Mouse (Mus musculus) limb, embryonic 15.5 days (tissue): ENCODE data around the gene Fbxo8. TPM values are rescaled to one million over a fixed set of nuclear protein-coding genes. Genes with fewer than 3 reads are reported as not detected.

Source experiments
- ATAC-seq: fragments of 200-750 bp; cut with Nextera tagmentation; 2 replicates; pipeline ENCODE4 v1.8.0; 2017; ENCODE audit warnings: low read depth, moderate TSS enrichment; ENCODE audit not compliant: insufficient number of reproducible peaks, low FRiP score, low TSS enrichment
- H3K27ac ChIP-seq: fragments of 300-500 bp; sonication (generic); 2 replicates; pipeline ENCODE4 v1.5.1; 2015; ENCODE audit warnings: moderate library complexity, mild to moderate bottlenecking, inconsistent platforms
- H3K27me3 ChIP-seq: fragments of 300-500 bp; sonication (generic); 2 replicates; pipeline ENCODE4 v1.6.1; 2015; ENCODE audit warnings: inconsistent platforms
- H3K36me3 ChIP-seq: fragments of 300-500 bp; sonication (generic); 2 replicates; pipeline ENCODE4 v1.6.1; 2015; ENCODE audit warnings: inconsistent platforms
- H3K4me1 ChIP-seq: fragments of 300-500 bp; sonication (generic); 2 replicates; pipeline ENCODE4 v1.6.1; 2015; ENCODE audit warnings: inconsistent platforms
- H3K4me2 ChIP-seq: fragments of 300-500 bp; sonication (generic); 2 replicates; pipeline ENCODE4 v1.6.1; 2015; ENCODE audit warnings: mild to moderate bottlenecking, inconsistent platforms
- H3K4me3 ChIP-seq: fragments of 300-500 bp; sonication (generic); 2 replicates; pipeline ENCODE4 v1.5.1; 2015; ENCODE audit warnings: mild to moderate bottlenecking, inconsistent platforms
- H3K9ac ChIP-seq: fragments of 300-500 bp; sonication (generic); 2 replicates; pipeline ENCODE4 v1.6.1; 2015; ENCODE audit warnings: inconsistent platforms
- H3K9me3 ChIP-seq: fragments of 300-500 bp; sonication (generic); 2 replicates; pipeline ENCODE4 v1.6.1; 2016; ENCODE audit warnings: inconsistent platforms
- WGBS: fragments of 180-500 bp; shearing (Covaris S2); methylation state at CpG from one replicate; pipeline ENCODE4 v1.1.7; 2015; 5-methylcytosine and 5-hydroxymethylcytosine counted together
- polyA plus RNA-seq: library from polyadenylated mRNA; unstranded; fragments of >200 nt; fragmentation: Nextera tagmentation; extraction: Ambion mirVana; gene quantifications from 2 replicates; pipeline ENCODE4 v1.2.1, GENCODE M21; 2015

The Fbxo8 gene
- polyA plus RNA-seq, result 42.7 and 43.9 TPM in 2 replicates

DNA sequence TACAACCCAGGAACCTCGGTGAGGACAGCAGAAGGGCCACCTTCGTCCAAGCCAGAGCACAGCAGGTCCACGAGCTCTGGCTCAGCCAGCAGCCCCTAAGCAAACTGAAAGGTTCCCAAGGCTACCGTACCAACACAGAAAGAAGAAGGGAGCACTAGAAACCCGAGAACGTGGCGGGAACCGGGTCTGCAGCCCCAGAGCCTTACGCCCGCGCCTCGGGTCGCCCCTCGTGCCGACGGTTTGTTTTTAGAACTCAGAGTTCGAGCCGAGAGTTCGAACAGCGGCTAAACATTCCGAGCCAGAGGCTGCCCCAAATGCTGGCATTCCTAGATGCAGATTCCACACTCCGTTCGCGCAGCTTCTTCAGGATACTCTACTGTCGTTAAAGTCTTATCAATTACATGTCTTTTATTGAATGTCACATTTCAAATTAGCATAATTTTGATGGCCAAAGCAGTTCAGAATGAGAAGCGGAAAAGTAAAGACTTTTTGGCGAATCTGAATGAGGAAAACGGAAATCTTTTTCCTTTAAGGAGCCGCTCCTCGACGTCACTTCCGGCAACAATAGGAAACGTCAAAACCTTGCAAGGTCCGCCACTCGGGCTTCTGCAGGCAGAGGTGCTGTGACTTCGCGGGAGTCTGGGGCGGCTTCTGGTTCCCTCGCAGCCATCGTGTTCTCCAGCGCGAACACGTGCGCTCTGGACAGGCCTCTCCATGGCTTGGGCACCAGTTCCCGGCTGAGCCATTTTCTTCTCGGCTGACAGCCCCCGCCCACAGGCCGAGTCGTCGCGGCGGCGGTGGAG lies at the start of gene Fbxo8, which contains the start of gene Cep44:
Gene Fbxo8 (plus strand): TSS at position 533 of the 803 bp plus-strand sequence.
Gene Cep44 (minus strand): TSS at position 490 of the 803 bp plus-strand sequence.
- H3K9ac ChIP-seq, result peak within 1 kb of the TSS; percentile 62
- no peaks in the 10 kb centered on the region for H3K27me3 ChIP-seq
- H3K27ac ChIP-seq, result peak within 1 kb of the TSS; percentile 93
- peaks cover 11% of the 10 kb centered on the region for H3K4me1 ChIP-seq
- H3K9me3 ChIP-seq, result no peaks in the 10 kb centered on the region
- peak; percentile 84 for ATAC-seq
- H3K4me2 ChIP-seq, result peak within 1 kb of the TSS; percentile 53
- WGBS, result under 1% methylated on average over 53 of the region's 53 CpGs
- no peaks in the 10 kb centered on the region; the same call in 1 of the 2 replicates for H3K36me3 ChIP-seq
- peak within 1 kb of the TSS; percentile 74 for H3K4me3 ChIP-seq

DNA sequence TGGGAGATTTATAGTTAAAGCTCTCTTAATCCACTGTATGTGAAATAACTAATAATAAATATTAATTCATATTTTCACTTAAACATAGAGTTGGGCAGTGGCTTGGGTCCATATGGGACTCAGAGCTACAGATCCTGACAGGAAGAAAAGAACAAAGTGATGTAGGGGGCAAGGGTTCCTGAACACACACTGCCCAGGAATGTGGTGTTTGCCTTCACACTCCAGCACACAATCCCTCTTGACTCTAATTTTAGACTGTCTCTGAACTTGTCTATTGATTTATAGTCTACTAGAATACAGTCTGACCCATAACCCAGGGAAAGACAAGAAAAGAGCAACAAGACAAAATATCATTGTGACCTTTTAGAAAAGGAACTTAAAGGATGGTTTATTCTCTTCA lies 49.0 kb upstream of the Fbxo8 start:
- ATAC-seq, result no peak
- H3K9me3 ChIP-seq, result no peaks in the 10 kb centered on the region
- no peak overlapping the region for H3K4me3 ChIP-seq

DNA sequence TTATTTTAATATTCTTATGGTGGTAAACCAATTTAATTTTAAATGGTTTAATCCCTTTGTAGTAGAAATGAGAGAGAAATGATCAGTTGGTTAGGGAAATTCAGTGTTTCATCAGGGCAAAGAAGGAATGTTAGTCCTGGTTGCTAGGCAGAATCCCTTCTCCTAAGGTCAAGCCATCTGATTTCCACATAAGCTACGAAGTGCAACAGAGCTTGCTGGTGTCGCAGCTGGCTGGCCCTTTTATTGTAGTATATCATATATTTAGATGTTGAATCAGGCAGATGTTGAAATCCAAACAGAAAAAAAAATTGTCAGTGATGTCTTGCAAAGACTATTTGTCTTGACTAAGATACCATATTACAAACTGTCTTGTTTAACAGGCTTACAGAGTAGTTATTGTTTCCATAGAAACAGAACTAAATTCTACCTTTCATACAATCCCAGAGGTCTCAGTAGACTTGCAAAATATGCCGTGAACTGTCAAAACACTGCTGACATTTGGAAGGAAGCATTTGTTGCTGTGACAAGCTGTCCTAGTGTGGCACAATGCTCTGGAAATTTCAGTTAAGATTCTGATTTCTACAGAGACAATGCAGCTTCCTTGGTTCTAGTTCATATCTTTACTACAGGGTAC lies 42.5 kb upstream of the Fbxo8 start:
- H3K36me3 ChIP-seq, result no peaks in the 10 kb centered on the region
- no peak for ATAC-seq
- no peak overlapping the region for H3K27ac ChIP-seq
- no peak overlapping the region for H3K4me2 ChIP-seq
- no peaks in the 10 kb centered on the region for H3K27me3 ChIP-seq
- no peak overlapping the region for H3K4me3 ChIP-seq
- no peak overlapping the region for H3K9ac ChIP-seq
- H3K4me1 ChIP-seq, result no peaks in the 10 kb centered on the region
- WGBS, result 68% methylated on average over 3 of the region's 3 CpGs
- no peaks in the 10 kb centered on the region for H3K9me3 ChIP-seq

More for the DNA sequence above, 49.0 kb upstream of the Fbxo8 start:
- Histone ChIP-seq H3K36me3 (no peaks in the 10 kb centered on the region), H3K4me2 (no peak overlapping the region), H3K27me3 (no peaks in the 10 kb centered on the region), H3K27ac (no peak overlapping the region), H3K4me1 (no peaks in the 10 kb centered on the region), H3K9ac (no peak overlapping the region)

DNA sequence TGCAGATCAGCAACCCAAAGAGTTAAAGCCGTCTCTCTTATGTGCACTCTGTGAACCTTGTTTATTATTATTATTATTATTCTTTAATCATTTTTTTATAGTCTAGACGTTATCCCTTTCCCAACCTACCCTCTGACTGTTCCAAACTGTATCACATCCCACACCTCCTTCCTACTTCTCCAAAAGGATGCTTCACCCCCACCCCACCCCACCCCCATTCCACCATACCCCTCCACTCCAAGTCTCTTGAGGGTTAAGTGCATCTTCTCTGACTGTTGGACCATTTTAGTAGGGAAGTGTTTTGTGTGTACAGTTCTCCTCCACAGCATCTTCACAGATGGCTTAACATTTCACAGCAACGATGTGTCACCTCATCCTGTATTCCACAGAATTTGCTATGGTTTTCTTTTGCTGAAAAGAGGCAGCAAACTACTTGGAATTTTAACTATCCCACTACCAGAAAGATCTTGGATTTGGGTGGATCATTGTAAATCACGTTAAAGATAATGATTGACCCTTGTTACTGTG lies 41.9 kb upstream of the Fbxo8 start:
- WGBS, result 76% methylated on average over 4 of the region's 4 CpGs

DNA sequence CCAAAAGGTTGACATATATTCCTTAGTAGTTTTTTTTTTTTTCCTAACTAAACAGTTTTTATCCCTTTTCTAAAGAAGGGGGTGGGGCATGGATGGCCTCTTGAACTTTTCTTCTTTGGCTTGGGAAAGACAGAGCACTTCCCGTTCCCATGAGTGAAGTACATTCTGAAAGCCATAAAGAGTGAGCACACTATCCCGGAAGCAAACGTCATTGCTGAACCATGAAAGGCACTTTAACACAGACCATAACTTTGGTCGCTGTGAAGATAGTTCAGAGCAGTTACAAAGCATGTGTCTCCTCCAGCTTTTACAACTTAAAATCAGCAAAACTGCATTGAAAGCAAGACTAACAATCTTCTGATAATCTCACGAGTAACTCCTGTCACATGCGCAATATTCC lies 32.0 kb upstream of the Fbxo8 start:
- no peak for ATAC-seq
- H3K4me2 ChIP-seq, result no peak overlapping the region
- no peak overlapping the region for H3K27ac ChIP-seq
- H3K27me3 ChIP-seq, result no peaks in the 10 kb centered on the region
- WGBS, result 62% methylated on average over 6 of the region's 6 CpGs
- H3K9me3 ChIP-seq, result no peaks in the 10 kb centered on the region
- H3K4me1 ChIP-seq, result no peaks in the 10 kb centered on the region
- no peak overlapping the region for H3K9ac ChIP-seq
- H3K36me3 ChIP-seq, result no peaks in the 10 kb centered on the region
- H3K4me3 ChIP-seq, result no peak overlapping the region

More for the DNA sequence above, 41.9 kb upstream of the Fbxo8 start:
- no peak for ATAC-seq
- H3K4me1 ChIP-seq, result no peaks in the 10 kb centered on the region
- H3K27ac ChIP-seq, result no peak overlapping the region
- H3K9me3 ChIP-seq, result no peaks in the 10 kb centered on the region
- no peaks in the 10 kb centered on the region for H3K27me3 ChIP-seq
- no peak overlapping the region for H3K4me3 ChIP-seq
- H3K36me3 ChIP-seq, result no peaks in the 10 kb centered on the region
- H3K4me2 ChIP-seq, result no peak overlapping the region
- H3K9ac ChIP-seq, result no peak overlapping the region

DNA sequence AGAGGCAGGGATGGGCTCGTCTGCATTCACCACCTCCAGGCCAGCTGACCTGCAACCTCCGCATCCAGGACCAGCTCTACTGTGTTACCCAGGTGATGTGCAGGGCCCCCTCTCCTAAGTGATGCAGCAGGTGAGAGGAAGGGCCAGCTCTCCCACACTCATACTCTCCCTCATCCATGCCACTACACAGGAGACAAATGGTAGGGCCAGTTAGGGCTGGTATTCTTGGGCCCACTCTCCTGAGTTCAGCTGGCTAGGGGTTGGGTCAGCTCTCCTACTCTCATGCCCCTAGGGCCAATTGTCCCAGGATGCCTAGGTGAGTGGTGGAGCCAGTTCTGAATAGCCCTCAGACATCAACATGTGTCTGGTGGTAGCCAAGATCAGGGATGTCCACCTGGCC lies 30.6 kb upstream of the Fbxo8 start:
- ATAC-seq, result no peak
- H3K4me3 ChIP-seq, result no peak overlapping the region
- no peak overlapping the region for H3K9ac ChIP-seq
- no peaks in the 10 kb centered on the region for H3K9me3 ChIP-seq
- no peaks in the 10 kb centered on the region for H3K27me3 ChIP-seq
- WGBS, result 76% methylated on average over 2 of the region's 2 CpGs
- H3K4me2 ChIP-seq, result no peak overlapping the region
- no peak overlapping the region for H3K27ac ChIP-seq
- no peaks in the 10 kb centered on the region for H3K4me1 ChIP-seq
- no peaks in the 10 kb centered on the region for H3K36me3 ChIP-seq

DNA sequence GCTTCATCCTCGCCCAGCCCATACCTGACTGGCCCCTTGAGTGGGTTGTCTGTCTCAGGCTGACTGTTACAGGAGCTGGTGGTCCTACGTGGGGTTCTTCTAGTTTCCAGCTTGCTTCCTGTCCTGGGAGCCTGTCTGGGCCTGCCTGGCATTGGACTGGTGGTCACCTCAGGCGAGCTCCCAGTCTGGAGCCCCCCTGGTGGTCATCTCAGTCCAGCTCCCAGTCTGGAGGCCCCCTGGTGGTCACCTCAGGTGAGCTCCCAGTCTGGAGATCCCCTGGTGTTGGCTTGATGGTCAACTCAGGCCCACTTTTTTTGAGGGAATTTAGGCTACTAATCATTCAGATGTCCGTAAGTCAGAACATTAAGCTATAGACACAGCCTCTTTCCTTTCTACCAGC lies 29.8 kb upstream of the Fbxo8 start:
- Histone ChIP-seq H3K4me1 (no peaks in the 10 kb centered on the region), H3K4me2 (no peak overlapping the region), H3K9me3 (no peaks in the 10 kb centered on the region), H3K36me3 (no peaks in the 10 kb centered on the region), H3K27ac (no peak overlapping the region), H3K4me3 (no peak overlapping the region), H3K9ac (no peak overlapping the region), H3K27me3 (no peaks in the 10 kb centered on the region)
- WGBS, result 77% methylated on average over 4 of the region's 4 CpGs
- ATAC-seq, result no peak

DNA sequence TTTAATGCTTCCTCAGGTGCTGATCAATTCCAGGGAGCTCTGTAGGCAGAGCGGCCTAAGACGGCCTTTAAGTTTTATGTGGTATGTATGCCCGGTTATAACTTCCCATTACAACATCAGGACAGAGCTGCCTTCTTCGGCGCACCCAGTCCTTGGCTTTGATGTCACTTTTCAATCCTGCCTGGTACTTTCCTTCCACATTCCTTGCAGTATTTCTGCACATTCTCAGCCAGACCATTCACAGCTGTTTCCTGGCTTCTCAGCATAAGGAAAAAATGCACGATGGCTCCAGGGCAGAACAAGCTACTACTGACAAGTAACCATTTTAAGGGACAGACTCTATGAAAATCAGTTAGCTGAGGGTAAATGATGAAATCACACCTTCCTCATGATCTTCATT lies 22.0 kb upstream of the Fbxo8 start:
- H3K4me1 ChIP-seq, result peaks cover 11% of the 10 kb centered on the region; the same call in 1 of the 2 replicates
- no peak for ATAC-seq
- H3K4me2 ChIP-seq, result no peak overlapping the region
- peaks cover 4% of the 10 kb centered on the region; the same call in 1 of the 2 replicates for H3K36me3 ChIP-seq
- H3K9ac ChIP-seq, result no peak overlapping the region
- H3K4me3 ChIP-seq, result no peak overlapping the region
- 11% methylated on average over 6 of the region's 6 CpGs for WGBS
- no peaks in the 10 kb centered on the region for H3K27me3 ChIP-seq
- H3K27ac ChIP-seq, result no peak overlapping the region
- no peaks in the 10 kb centered on the region for H3K9me3 ChIP-seq

DNA sequence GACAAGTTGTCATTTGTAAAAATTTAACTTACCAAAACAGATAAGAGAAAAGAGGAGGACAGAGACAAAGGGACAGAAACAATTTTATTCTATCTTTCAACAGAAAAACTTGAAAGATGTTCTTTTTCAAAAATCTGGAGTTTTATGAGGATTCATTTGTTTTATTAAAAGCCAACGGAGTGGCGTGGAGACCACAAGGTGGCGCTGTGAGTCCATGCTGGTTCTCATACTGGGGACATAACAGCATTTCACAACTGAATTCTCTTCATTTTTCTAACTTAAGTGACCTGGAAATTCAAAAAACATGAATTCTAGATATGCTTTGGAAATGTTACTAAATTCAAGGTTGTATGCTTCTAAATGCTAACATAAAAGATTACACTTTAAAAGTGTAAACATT lies 20.5 kb upstream of the Fbxo8 start:
- Histone ChIP-seq H3K4me1 (peaks cover 11% of the 10 kb centered on the region; the same call in 1 of the 2 replicates), H3K9ac (no peak overlapping the region), H3K36me3 (peaks cover 4% of the 10 kb centered on the region; the same call in 1 of the 2 replicates), H3K27me3 (no peaks in the 10 kb centered on the region), H3K4me3 (no peak overlapping the region), H3K9me3 (no peaks in the 10 kb centered on the region), H3K4me2 (no peak overlapping the region), H3K27ac (no peak overlapping the region)
- WGBS, result 6% methylated on average over 3 of the region's 3 CpGs
- no peak for ATAC-seq

DNA sequence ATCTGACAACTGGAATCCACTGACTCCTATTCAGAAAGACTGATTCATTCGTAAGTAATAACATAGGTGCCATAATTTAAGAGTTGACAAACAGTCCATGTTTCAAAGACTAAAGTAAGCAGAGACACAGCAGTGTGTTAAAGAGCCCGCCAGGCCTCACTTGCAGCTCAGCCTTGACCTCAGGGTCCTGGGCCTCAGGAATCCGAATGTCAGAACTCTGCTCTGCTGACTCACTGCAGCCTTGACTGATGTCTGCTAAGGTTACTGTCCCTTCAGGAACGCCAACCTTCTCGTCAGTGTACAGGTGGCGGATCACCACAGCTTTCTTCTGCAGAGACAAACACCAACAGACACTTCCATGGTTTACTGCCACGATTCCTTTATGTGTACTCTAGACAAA lies 10.2 kb upstream of the Fbxo8 start:
- no peak overlapping the region for H3K27ac ChIP-seq
- no peak overlapping the region for H3K9ac ChIP-seq
- 88% methylated on average over 7 of the region's 7 CpGs for WGBS
- peaks cover 42% of the 10 kb centered on the region for H3K36me3 ChIP-seq
- no peak for ATAC-seq
- no peak overlapping the region for H3K4me2 ChIP-seq
- H3K27me3 ChIP-seq, result no peaks in the 10 kb centered on the region
- no peak overlapping the region for H3K4me3 ChIP-seq
- no peaks in the 10 kb centered on the region for H3K9me3 ChIP-seq
- H3K4me1 ChIP-seq, result no peaks in the 10 kb centered on the region

DNA sequence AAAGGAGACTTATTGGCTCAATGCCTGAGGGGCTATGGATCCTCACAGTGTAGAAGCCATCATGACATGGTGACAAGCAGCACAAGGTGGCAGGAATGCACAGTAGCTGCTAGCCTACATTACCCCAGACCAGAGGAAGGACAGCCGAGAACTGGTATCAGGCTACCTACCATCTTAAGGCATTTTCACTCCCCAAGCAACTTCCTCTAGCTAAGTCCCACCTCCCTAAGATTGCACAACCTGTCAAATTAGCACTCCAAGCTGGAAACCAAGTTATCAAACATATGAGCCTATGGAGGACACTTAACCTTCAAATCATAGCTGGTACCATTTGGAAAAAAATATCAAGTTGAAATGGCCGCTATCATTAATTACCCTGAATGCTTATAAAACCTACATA lies 3.0 kb upstream of the Fbxo8 start:
- no peak overlapping the region for H3K4me2 ChIP-seq
- H3K4me1 ChIP-seq, result peaks cover 11% of the 10 kb centered on the region
- H3K4me3 ChIP-seq, result no peak overlapping the region
- H3K36me3 ChIP-seq, result peaks cover 13% of the 10 kb centered on the region; the same call in 1 of the 2 replicates
- no peak overlapping the region for H3K9ac ChIP-seq
- H3K9me3 ChIP-seq, result no peaks in the 10 kb centered on the region
- ATAC-seq, result no peak
- no peak overlapping the region for H3K27ac ChIP-seq
- WGBS, result 85% methylated on average over 2 of the region's 2 CpGs
- H3K27me3 ChIP-seq, result no peaks in the 10 kb centered on the region

DNA sequence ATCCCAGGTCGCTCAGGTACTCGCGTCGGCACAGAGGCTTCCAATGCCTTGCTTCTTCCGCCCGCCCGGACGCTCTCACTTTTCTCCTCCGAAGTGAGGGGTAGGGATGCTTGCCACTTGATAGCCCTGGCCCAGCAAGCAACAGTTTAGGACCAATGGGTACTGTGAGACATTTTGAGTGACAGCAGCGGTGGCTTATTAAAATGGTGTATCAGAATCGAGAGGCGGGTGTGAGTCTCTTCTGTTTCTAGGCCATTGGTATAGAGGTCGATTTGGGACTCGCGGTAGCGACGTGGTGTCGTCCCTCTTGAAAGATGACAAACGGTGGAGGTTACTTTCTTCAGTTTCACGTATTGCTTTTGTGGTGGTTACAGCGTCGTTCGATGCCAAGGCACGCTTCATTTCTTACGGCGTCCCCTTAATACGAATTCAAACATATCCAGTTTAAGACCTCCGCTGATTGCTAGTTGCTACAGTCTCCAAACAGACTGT lies 517 bp downstream of the Fbxo8 start:
- Histone ChIP-seq H3K4me2 (peak overlapping the region; percentile 53), H3K4me1 (peaks cover 11% of the 10 kb centered on the region), H3K9me3 (no peaks in the 10 kb centered on the region), H3K27ac (peak overlapping the region; percentile 93), H3K36me3 (no peaks in the 10 kb centered on the region), H3K27me3 (no peaks in the 10 kb centered on the region), H3K4me3 (peak overlapping the region; percentile 74), H3K9ac (peak overlapping the region; percentile 52)
- WGBS, result under 1% methylated on average over 28 of the region's 28 CpGs
- ATAC-seq, result peak; percentile 94
